Mouse (Mus musculus) midbrain, embryonic 15.5 days (tissue): Measurements from ENCODE around the gene Ttc25. TPM values are rescaled to one million over a fixed set of nuclear protein-coding genes. Genes with fewer than 3 reads are reported as not detected.
"Not testable (repeated sequence)": the region's sequence is repeated elsewhere in the genome, so short reads cannot be mapped to it uniquely, and the experiment has no call there.

Source experiments
- ATAC-seq: fragments of 200-750 bp; cut with Nextera tagmentation; replicated peaks from 2 replicates; pipeline ENCODE4 v1.8.0; 2017; ENCODE audit warnings: moderate TSS enrichment
- H3K27ac ChIP-seq: fragments of 300-500 bp; sonication (generic); 2 replicates; pipeline ENCODE4 v1.5.1; 2015; ENCODE audit warnings: mild to moderate bottlenecking, inconsistent platforms
- H3K27me3 ChIP-seq: fragments of 300-500 bp; sonication (generic); replicated peaks from 2 replicates; pipeline ENCODE4 v1.6.1; 2015; ENCODE audit warnings: inconsistent platforms
- H3K36me3 ChIP-seq: fragments of 300-500 bp; sonication (generic); replicated peaks from 2 replicates; pipeline ENCODE4 v1.6.1; 2015; ENCODE audit warnings: inconsistent platforms
- H3K4me1 ChIP-seq: fragments of 300-500 bp; sonication (generic); 2 replicates; pipeline ENCODE4 v1.6.1; 2015; ENCODE audit warnings: inconsistent platforms
- H3K4me2 ChIP-seq: fragments of 300-500 bp; sonication (generic); 2 replicates; pipeline ENCODE4 v1.6.1; 2015; ENCODE audit warnings: inconsistent platforms, mild to moderate bottlenecking, moderate library complexity
- H3K4me3 ChIP-seq: fragments of 300-500 bp; sonication (generic); 2 replicates; pipeline ENCODE4 v1.5.1; 2015; ENCODE audit warnings: mild to moderate bottlenecking, inconsistent platforms
- H3K9ac ChIP-seq: fragments of 300-500 bp; sonication (generic); 2 replicates; pipeline ENCODE4 v1.6.1; 2015; ENCODE audit warnings: mild to moderate bottlenecking, inconsistent platforms
- H3K9me3 ChIP-seq: fragments of 300-500 bp; sonication (generic); 2 replicates; pipeline ENCODE4 v1.6.1; 2016; ENCODE audit warnings: inconsistent platforms
- WGBS: fragments of 180-500 bp; shearing (Covaris S2); methylation state at CpG from one replicate; pipeline ENCODE4 v1.1.7; 2015; ENCODE audit warnings: mixed read lengths; 5-methylcytosine and 5-hydroxymethylcytosine counted together
- polyA plus RNA-seq: library from polyadenylated mRNA; unstranded; fragments of >200 nt; fragmentation: Nextera tagmentation; extraction: Ambion mirVana; gene quantifications from 2 replicates; pipeline ENCODE4 v1.2.1, GENCODE M21; 2015

Gene Ttc25
- polyA plus RNA-seq, 1 experiment from 2014 or later = 2.4 TPM

DNA sequence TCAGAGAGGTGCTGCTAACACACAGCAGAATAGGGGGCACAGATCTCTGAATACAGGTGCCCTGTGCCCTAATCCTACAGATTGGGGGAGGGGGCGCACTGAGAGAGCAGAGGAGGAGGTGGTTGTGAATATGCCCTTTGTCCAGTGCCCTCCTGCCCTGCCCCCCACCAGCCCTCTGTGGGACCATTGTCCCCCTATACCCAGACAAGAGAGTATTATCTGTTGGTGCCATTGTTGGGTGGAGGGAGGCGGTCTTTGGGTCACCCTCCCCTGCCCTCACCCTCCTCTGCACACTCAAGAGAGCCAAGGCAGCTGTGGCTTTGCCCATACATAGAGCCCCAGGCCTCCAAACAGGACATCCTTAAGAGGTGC lies 30.1 kb downstream of the Ttc25 start:
- Histone ChIP-seq H3K4me3 (peak overlapping the region; percentile 65), H3K9ac (peak overlapping the region; percentile 52), H3K9me3 (no peaks in the 10 kb centered on the region), H3K27ac (peak overlapping the region; percentile 61), H3K27me3 (0 out of 2 replicates have a peak, but pooled peaks cover 7% of the 10 kb centered on the region), H3K4me1 (peaks cover 32% of the 10 kb centered on the region), H3K36me3 (peaks cover 6% of the 10 kb centered on the region; the same call in 1 of the 2 replicates), H3K4me2 (peak overlapping the region; percentile 81)
- 27% methylated on average over 2 of the region's 2 CpGs for WGBS
- ATAC-seq = peak; percentile 28; the same call in 1 of the 2 replicates

DNA sequence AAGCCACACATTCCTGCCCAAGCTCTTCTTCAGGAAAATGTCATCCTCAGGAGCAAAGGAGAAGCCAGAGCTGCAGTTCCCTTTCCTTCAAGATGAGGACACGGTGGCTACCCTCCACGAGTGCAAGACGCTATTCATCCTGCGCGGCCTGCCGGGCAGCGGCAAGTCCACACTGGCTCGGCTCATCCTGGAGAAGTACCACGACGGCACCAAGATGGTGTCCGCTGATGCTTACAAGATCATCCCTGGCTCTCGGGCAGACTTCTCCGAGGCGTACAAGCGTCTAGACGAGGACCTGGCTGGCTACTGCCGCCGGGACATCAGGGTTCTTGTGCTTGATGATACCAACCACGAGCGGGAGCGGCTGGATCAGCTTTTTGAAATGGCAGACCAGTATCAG lies 30.8 kb downstream of the Ttc25 start:
- peaks cover 13% of the 10 kb centered on the region; the same call in 1 of the 2 replicates for H3K36me3 ChIP-seq
- H3K27me3 ChIP-seq = 0 out of 2 replicates have a peak, but pooled peaks cover 5% of the 10 kb centered on the region
- no peak for ATAC-seq
- H3K9ac ChIP-seq = peak overlapping the region; percentile 19; the same call in 1 of the 2 replicates
- H3K4me1 ChIP-seq = peaks cover 24% of the 10 kb centered on the region
- no peaks in the 10 kb centered on the region for H3K9me3 ChIP-seq
- WGBS = 71% methylated on average over 21 of the region's 21 CpGs
- peak overlapping the region; percentile 81; the same call in 1 of the 2 replicates for H3K4me2 ChIP-seq
- no peak overlapping the region for H3K27ac ChIP-seq
- H3K4me3 ChIP-seq = no peak overlapping the region

DNA sequence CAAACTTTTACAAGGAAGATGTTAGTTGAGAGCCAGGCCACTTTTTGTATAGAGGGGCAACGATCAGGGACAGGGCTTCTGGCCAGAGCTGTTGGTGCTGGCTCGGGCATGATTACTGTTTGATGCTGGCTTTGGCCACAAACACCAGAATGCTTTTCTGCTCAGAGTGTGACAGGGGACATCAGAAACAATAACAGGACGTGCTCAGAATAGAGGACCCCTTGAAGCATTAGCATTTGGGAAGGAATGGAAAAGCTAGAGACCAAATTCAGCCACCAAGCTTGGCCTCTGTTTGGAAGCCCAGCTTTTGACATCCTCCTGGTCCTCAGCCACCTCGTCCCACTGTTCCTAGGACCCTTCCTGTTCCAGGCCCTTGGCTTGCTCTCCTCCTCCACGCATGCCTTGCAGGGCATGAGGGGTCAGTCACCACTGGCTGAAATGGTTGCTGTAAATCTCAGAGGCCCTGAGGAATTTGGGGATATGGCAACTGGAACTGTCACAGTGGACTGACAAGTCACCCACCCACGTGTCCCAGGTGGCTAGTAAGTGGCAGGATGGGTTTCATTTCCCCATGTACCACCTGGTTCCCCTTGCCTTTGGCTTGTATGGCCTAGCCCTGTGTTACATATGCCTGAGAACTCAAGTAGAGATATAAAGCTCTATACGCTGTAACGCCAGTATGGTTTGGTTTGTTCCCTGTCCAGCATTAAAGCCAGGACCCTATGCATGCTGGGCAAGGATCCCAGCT lies 32.6 kb downstream of the Ttc25 start:
- Histone ChIP-seq H3K36me3 (peaks cover 30% of the 10 kb centered on the region), H3K27ac (no peak overlapping the region), H3K9ac (no peak overlapping the region), H3K4me2 (no peak overlapping the region), H3K4me1 (peaks cover 19% of the 10 kb centered on the region), H3K9me3 (no peaks in the 10 kb centered on the region), H3K4me3 (no peak overlapping the region), H3K27me3 (no peaks in the 10 kb centered on the region)
- no peak for ATAC-seq
- WGBS = 84% methylated on average over 8 of the region's 8 CpGs

DNA sequence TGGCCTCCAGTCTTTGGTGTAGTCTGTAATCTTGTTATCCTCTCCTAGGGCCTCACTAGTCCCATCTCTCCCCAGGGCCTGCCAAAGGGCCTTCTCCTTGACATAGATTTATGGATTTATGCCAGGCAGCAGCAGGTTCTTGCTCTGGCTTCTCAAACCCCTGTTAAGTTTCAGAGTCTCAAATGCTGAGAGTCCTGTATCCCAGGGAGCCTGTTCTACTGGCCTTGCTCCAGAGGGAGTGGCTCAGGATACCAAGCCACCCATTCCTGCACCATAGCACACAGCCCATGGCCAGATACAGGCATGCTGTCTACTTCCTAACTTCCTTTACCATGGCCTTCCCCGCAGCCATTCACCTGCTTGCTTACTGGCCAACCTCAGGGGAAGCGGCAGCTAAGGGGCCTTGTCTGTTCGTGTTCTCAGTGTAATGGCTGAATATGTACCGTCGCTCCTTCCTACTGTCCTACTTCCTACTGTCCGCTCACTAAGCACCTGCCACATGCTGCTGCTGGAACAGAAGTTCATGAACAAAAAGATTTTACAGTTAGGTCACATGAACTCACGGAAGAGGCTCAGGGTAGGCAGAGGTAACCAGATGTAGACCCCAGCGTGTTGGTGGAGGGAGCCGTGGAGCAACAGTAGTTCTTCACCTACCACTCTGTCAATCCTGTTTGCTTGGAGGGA lies 33.9 kb downstream of the Ttc25 start:
- Histone ChIP-seq H3K4me2 (no peak overlapping the region), H3K27ac (no peak overlapping the region), H3K36me3 (peaks cover 42% of the 10 kb centered on the region), H3K27me3 (no peaks in the 10 kb centered on the region), H3K9ac (no peak overlapping the region), H3K9me3 (no peaks in the 10 kb centered on the region), H3K4me3 (no peak overlapping the region), H3K4me1 (peaks cover 19% of the 10 kb centered on the region)
- WGBS = 94% methylated on average over 9 of the region's 9 CpGs
- no peak for ATAC-seq

DNA sequence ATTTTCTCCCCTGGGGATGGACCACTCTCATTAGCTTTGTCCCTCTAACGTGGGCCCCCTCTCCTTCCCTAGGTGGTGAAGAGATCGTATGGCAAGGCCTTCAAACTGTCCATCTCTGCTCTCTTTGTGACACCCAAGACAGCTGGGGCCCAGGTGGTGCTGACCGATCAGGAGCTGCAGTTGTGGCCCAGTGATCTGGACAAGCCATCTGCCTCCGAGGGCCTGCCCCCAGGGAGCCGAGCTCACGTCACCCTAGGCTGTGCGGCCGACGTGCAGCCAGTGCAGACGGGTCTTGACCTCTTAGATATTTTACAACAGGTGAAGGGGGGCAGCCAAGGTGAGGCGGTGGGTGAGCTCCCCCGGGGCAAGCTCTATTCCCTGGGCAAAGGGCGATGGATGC lies 34.9 kb downstream of the Ttc25 start:
- Histone ChIP-seq H3K4me3 (no peak overlapping the region), H3K36me3 (peaks cover 51% of the 10 kb centered on the region), H3K9me3 (no peaks in the 10 kb centered on the region), H3K27ac (no peak overlapping the region), H3K4me1 (peaks cover 10% of the 10 kb centered on the region), H3K9ac (no peak overlapping the region), H3K4me2 (no peak overlapping the region), H3K27me3 (no peaks in the 10 kb centered on the region)
- no peak for ATAC-seq
- WGBS = 92% methylated on average over 13 of the region's 13 CpGs

DNA sequence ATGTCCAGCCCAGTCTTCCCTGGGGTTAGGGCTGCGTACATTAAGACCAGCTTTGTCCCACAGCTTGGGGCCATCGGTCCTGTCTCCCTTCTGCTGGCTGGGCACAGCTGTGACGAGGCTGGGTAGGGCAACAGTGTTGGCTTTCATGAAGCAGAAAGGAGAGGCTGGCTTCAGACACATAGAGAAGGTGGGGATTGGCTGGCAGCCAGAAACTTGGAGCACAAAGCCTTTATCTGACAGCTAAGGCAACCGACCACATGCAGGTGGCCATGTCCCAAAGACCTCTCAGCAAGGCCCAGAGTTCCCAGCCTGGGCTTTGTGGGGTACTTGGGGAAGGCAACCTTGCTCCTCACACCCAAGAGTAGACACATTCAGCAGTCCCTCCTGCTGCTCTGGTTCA lies 36.3 kb downstream of the Ttc25 start:
- ATAC-seq = no peak
- Histone ChIP-seq H3K27me3 (no peaks in the 10 kb centered on the region), H3K36me3 (peaks cover 66% of the 10 kb centered on the region), H3K4me3 (no peak overlapping the region), H3K9me3 (no peaks in the 10 kb centered on the region), H3K27ac (no peak overlapping the region), H3K9ac (no peak overlapping the region), H3K4me1 (no peaks in the 10 kb centered on the region), H3K4me2 (no peak overlapping the region)
- 63% methylated on average over 4 of the region's 4 CpGs for WGBS

DNA sequence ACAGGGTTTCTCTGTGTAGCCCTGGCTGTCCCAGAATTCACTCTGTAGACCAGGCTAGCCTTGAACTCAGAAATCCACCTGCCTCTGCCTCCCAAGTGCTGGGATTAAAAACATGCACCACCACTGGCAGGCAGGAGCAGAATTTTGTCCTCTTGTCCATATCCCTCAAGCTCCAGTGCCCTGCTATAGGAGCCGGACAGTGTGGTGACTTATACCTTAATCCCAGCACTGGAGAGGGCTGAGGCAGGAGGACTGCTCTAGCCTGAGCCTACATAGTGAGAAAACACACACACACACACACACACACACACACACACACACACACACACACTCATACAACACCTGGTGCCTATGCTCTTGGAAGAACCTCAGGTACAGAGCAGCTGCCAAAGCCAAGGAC lies 37.0 kb downstream of the Ttc25 start:
- WGBS = 89% methylated on average over 1 of the region's 1 CpGs

DNA sequence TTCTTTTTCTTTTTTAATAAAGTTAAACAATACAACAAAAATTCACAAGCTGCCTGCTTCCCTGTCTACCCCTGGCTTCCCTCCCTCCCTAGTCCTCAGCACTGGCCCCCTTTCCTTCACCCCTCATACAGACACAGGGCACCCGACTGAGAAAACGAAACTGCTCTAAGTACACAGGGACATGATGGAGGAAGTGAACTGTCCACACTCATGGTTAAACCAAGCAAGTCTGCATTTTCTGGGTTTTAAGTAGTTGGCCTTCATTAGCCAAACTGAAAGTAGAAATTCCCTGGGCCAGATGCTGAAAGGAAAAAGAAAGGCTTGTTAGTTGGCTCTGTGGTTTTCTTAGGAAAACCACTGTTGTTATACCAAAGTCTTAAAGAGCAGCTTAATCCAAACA lies 37.4 kb downstream of the Ttc25 start:
- Histone ChIP-seq H3K27ac (no peak overlapping the region), H3K4me1 (no peaks in the 10 kb centered on the region), H3K27me3 (no peaks in the 10 kb centered on the region), H3K36me3 (peaks cover 70% of the 10 kb centered on the region), H3K4me2 (no peak overlapping the region), H3K9me3 (no peaks in the 10 kb centered on the region), H3K9ac (no peak overlapping the region), H3K4me3 (no peak overlapping the region)
- ATAC-seq = no peak
- 90% methylated on average over 2 of the region's 2 CpGs for WGBS

More for the DNA sequence above, 37.0 kb downstream of the Ttc25 start:
- H3K36me3 ChIP-seq = peaks cover 70% of the 10 kb centered on the region
- not testable (repeated sequence) for H3K4me3 ChIP-seq, H3K27ac ChIP-seq, H3K4me2 ChIP-seq, H3K9ac ChIP-seq, ATAC-seq, H3K9me3 ChIP-seq, H3K27me3 ChIP-seq, H3K4me1 ChIP-seq

DNA sequence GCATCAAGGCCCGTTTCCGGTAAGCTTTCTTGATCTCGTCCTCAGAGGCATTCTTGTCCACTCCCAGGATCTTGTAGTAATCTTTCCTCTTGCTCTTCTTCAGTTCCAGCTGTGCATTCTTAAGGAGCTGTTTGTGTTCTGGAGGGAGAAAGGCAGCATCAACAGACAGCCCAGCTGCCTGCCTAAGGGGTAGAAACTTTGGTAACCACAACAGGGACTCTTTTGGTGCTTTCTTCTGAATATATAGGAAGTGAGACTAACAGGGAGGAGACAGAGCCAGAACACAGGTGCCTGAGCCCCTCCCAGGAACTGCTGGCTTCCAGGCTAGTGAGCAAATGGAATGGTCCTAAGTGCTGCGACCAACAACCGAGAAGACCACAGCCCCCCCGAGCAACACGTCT lies 39.2 kb downstream of the Ttc25 start:
- no peak overlapping the region for H3K9ac ChIP-seq
- H3K36me3 ChIP-seq = peaks cover 76% of the 10 kb centered on the region
- H3K27me3 ChIP-seq = no peaks in the 10 kb centered on the region
- no peak for ATAC-seq
- H3K4me1 ChIP-seq = no peaks in the 10 kb centered on the region
- WGBS = 85% methylated on average over 7 of the region's 7 CpGs
- H3K9me3 ChIP-seq = no peaks in the 10 kb centered on the region
- H3K4me2 ChIP-seq = no peak overlapping the region
- no peak overlapping the region for H3K27ac ChIP-seq
- H3K4me3 ChIP-seq = no peak overlapping the region

DNA sequence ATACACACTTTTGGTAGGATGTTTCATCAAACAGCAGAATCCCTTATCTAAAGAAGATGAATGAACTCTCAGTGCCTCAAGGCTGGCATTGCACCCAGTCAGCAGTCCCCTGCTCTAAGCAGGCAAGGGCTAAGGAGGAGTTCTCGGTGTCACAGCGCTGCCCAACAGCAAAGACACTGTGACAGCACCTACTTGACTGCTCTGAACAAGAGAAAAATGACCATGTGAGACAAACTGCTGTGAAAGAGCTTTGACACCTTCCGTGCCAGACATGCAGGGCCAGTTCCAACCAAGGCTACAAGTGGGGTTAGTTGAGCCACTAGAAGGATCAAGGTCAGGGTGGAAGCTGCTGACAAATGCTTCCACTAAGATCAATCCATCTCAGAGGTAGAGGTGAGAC lies 39.7 kb downstream of the Ttc25 start:
- Histone ChIP-seq H3K4me3 (no peak overlapping the region), H3K36me3 (peaks cover 82% of the 10 kb centered on the region), H3K27ac (no peak overlapping the region), H3K9me3 (no peaks in the 10 kb centered on the region), H3K27me3 (no peaks in the 10 kb centered on the region), H3K9ac (no peak overlapping the region), H3K4me1 (no peaks in the 10 kb centered on the region), H3K4me2 (no peak overlapping the region)
- WGBS = 97% methylated on average over 3 of the region's 3 CpGs
- no peak for ATAC-seq

DNA sequence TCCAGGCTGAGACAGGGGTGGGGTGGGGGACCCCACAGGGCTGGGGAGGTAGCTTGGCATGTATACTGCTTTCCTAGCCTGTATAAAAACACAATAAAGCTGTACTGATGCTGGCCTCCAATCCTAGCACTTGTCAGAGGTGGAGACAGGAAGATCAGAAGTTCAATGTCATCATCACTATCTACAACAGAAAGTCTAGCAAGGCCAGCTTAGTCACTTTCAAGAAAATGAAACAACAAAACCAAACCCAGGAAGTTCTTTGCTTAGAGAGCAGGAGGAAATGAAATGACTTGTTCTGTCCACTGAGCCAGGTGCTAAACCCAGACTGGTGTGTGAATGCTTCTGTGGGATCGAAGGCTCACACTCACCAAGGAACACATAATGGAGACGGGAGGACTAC lies 43.1 kb downstream of the Ttc25 start:
- H3K4me3 ChIP-seq = no peak overlapping the region
- ATAC-seq = no peak
- no peaks in the 10 kb centered on the region for H3K27me3 ChIP-seq
- H3K9ac ChIP-seq = no peak overlapping the region
- peaks cover 80% of the 10 kb centered on the region for H3K36me3 ChIP-seq
- H3K4me2 ChIP-seq = no peak overlapping the region
- no peak overlapping the region for H3K27ac ChIP-seq
- no peaks in the 10 kb centered on the region for H3K4me1 ChIP-seq
- WGBS = 98% methylated on average over 2 of the region's 2 CpGs
- H3K9me3 ChIP-seq = no peaks in the 10 kb centered on the region

DNA sequence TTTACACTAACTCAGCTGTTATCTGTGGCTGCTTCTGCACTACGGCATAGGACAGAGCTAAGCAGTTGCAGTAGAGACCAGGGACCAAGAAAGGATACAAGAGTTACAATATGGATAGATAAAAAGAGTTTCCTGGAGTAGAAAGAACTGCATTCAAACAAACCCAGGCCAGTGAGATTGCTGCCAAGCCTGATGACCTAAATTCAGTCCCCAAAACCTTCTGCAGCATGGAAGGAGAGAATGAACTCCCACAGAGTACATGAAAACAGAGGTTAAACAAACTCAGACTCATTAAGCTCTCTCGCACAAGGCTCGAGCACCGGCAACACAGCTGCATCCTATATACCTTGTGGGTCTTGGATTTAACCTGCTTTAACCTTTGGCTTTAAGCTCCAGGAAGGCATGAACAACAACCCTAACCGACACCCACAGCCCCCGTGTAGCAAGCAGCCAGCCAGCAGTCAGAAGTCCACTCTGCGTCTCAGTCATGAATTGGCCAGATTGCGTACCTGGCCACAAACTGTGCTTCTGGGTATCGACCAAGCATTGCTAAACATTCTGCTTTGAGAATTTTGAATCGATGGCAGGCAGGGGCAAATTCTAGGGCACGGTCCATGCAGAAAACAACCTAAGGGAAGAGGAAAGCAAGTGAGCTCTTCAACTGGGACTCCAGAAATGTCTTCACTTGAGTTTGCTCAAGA lies 47.1 kb downstream of the Ttc25 start:
- Histone ChIP-seq H3K4me1 (no peaks in the 10 kb centered on the region), H3K4me2 (no peak overlapping the region), H3K9ac (no peak overlapping the region), H3K27ac (no peak overlapping the region), H3K4me3 (no peak overlapping the region), H3K27me3 (no peaks in the 10 kb centered on the region), H3K9me3 (no peaks in the 10 kb centered on the region), H3K36me3 (peaks cover 56% of the 10 kb centered on the region)
- WGBS = 88% methylated on average over 11 of the region's 11 CpGs
- ATAC-seq = no peak
